Mouse (Mus musculus) liver, embryonic 12.5 days (tissue): ENCODE data around the gene Rabgap1l. TPM values are rescaled to one million over a fixed set of nuclear protein-coding genes. Genes with fewer than 3 reads are reported as not detected.
A peak's percentile ranks its signal among the peaks of the same experiment; 100 is the strongest.

Experiments used
- ATAC-seq: fragments of 200-750 bp; cut with Nextera tagmentation; 2 replicates; pipeline ENCODE4 v1.8.0; 2017; ENCODE audit warnings: moderate number of reproducible peaks, mild to moderate bottlenecking, moderate library complexity
- H3K27ac ChIP-seq: fragments of 300-500 bp; sonication (generic); 2 replicates; pipeline ENCODE4 v1.5.1; 2016; ENCODE audit warnings: mild to moderate bottlenecking
- H3K27me3 ChIP-seq: fragments of 300-500 bp; sonication (generic); replicated peaks from 2 replicates; pipeline ENCODE4 v1.6.1; 2016; ENCODE audit warnings: mild to moderate bottlenecking, moderate library complexity
- H3K36me3 ChIP-seq: fragments of 300-500 bp; sonication (generic); 2 replicates; pipeline ENCODE4 v1.6.1; 2016; ENCODE audit warnings: mild to moderate bottlenecking, moderate library complexity
- H3K4me1 ChIP-seq: fragments of 300-500 bp; sonication (generic); 2 replicates; pipeline ENCODE4 v1.6.1; 2016
- H3K4me2 ChIP-seq: fragments of 300-500 bp; sonication (generic); 2 replicates; pipeline ENCODE4 v1.6.1; 2016; ENCODE audit warnings: mild to moderate bottlenecking, moderate library complexity
- H3K4me3 ChIP-seq: fragments of 300-500 bp; sonication (generic); 2 replicates; pipeline ENCODE4 v1.5.1; 2016; ENCODE audit warnings: mild to moderate bottlenecking, moderate library complexity
- H3K9ac ChIP-seq: fragments of 300-500 bp; sonication (generic); 2 replicates; pipeline ENCODE4 v1.6.1; 2016; ENCODE audit warnings: mild to moderate bottlenecking, moderate library complexity
- H3K9me3 ChIP-seq: fragments of 300-500 bp; sonication (generic); replicated peaks from 2 replicates; pipeline ENCODE4 v1.6.1; 2016; ENCODE audit warnings: mild to moderate bottlenecking, moderate library complexity
- WGBS: fragments of 180-500 bp; shearing (Covaris S2); methylation state at CpG from one replicate; pipeline ENCODE4 v1.1.7; 2016; ENCODE audit not compliant: insufficient replicate concordance; 5-methylcytosine and 5-hydroxymethylcytosine counted together
- polyA plus RNA-seq: library from polyadenylated mRNA; unstranded; fragments of >200 nt; fragmentation: Nextera tagmentation; extraction: Ambion mirVana; gene quantifications from 2 replicates; pipeline ENCODE4 v1.2.1, GENCODE M21; 2016

Rabgap1l gene
- polyA plus RNA-seq, 1 experiment from 2014 or later = 55.8 TPM

GRCm38 (mm10) chr1:160277940-160278682, 514.9 kb downstream of the Rabgap1l start:
- no peak overlapping the region for H3K27ac ChIP-seq
- no peak overlapping the region for H3K4me2 ChIP-seq
- H3K4me1 ChIP-seq = peaks cover 47% of the 10 kb centered on the region
- no peaks in the 10 kb centered on the region for H3K36me3 ChIP-seq
- no peaks in the 10 kb centered on the region for H3K9me3 ChIP-seq
- H3K9ac ChIP-seq = no peak overlapping the region
- WGBS = 85% methylated on average over 3 of the region's 3 CpGs
- no peak for ATAC-seq
- no peaks in the 10 kb centered on the region for H3K27me3 ChIP-seq
- H3K4me3 ChIP-seq = no peak overlapping the region

- no peak for ATAC-seq
- 37% methylated on average over 2 of the region's 2 CpGs for WGBS
Measured at GRCm38 (mm10) chr1:160275248-160275647, 517.8 kb downstream of the Rabgap1l start.

GRCm38 (mm10) chr1:160273133-160273743, 519.8 kb downstream of the Rabgap1l start:
- Histone ChIP-seq H3K36me3 (no peaks in the 10 kb centered on the region), H3K9me3 (no peaks in the 10 kb centered on the region), H3K9ac (no peak overlapping the region), H3K4me2 (no peak overlapping the region), H3K4me3 (no peak overlapping the region), H3K27ac (no peak overlapping the region), H3K27me3 (no peaks in the 10 kb centered on the region), H3K4me1 (peaks cover 12% of the 10 kb centered on the region)
- WGBS = 53% methylated on average over 7 of the region's 7 CpGs
- peak; percentile 24; the same call in 1 of the 2 replicates for ATAC-seq

More at GRCm38 (mm10) chr1:160275248-160275647, 517.8 kb downstream of the Rabgap1l start:
- Histone ChIP-seq H3K9ac (no peak overlapping the region), H3K27ac (no peak overlapping the region), H3K36me3 (no peaks in the 10 kb centered on the region), H3K4me2 (no peak overlapping the region), H3K4me1 (peaks cover 22% of the 10 kb centered on the region), H3K27me3 (no peaks in the 10 kb centered on the region), H3K9me3 (no peaks in the 10 kb centered on the region), H3K4me3 (no peak overlapping the region)

GRCm38 (mm10) chr1:160271282-160271967, 521.6 kb downstream of the Rabgap1l start:
- Histone ChIP-seq H3K4me1 (peaks cover 16% of the 10 kb centered on the region), H3K36me3 (no peaks in the 10 kb centered on the region), H3K9me3 (no peaks in the 10 kb centered on the region), H3K27ac (no peak overlapping the region), H3K9ac (no peak overlapping the region), H3K27me3 (no peaks in the 10 kb centered on the region), H3K4me3 (no peak overlapping the region), H3K4me2 (no peak overlapping the region)
- no peak for ATAC-seq
- WGBS = 62% methylated on average over 1 of the region's 1 CpGs

GRCm38 (mm10) chr1:160268322-160268721, 524.7 kb downstream of the Rabgap1l start:
- H3K9me3 ChIP-seq = no peaks in the 10 kb centered on the region
- no peak overlapping the region for H3K4me2 ChIP-seq
- no peak overlapping the region for H3K27ac ChIP-seq
- H3K36me3 ChIP-seq = no peaks in the 10 kb centered on the region
- no peak overlapping the region for H3K4me3 ChIP-seq
- peaks cover 17% of the 10 kb centered on the region for H3K4me1 ChIP-seq
- WGBS = 28% methylated on average over 3 of the region's 3 CpGs
- H3K9ac ChIP-seq = no peak overlapping the region
- H3K27me3 ChIP-seq = no peaks in the 10 kb centered on the region
- ATAC-seq = no peak

- Histone ChIP-seq H3K27ac (no peak overlapping the region), H3K36me3 (no peaks in the 10 kb centered on the region), H3K4me1 (peaks cover 22% of the 10 kb centered on the region), H3K4me2 (no peak overlapping the region), H3K9ac (no peak overlapping the region), H3K4me3 (no peak overlapping the region), H3K9me3 (no peaks in the 10 kb centered on the region), H3K27me3 (no peaks in the 10 kb centered on the region)
- 84% methylated on average over 16 of the region's 16 CpGs for WGBS
- ATAC-seq = no peak
Measured at GRCm38 (mm10) chr1:160263630-160264346, 529.2 kb downstream of the Rabgap1l start.

GRCm38 (mm10) chr1:160263053-160263452, 530.0 kb downstream of the Rabgap1l start:
- 43% methylated on average over 5 of the region's 5 CpGs for WGBS
- no peaks in the 10 kb centered on the region for H3K27me3 ChIP-seq
- no peaks in the 10 kb centered on the region for H3K9me3 ChIP-seq
- H3K36me3 ChIP-seq = no peaks in the 10 kb centered on the region
- no peak for ATAC-seq
- H3K4me3 ChIP-seq = no peak overlapping the region
- no peak overlapping the region for H3K4me2 ChIP-seq
- no peak overlapping the region for H3K9ac ChIP-seq
- no peak overlapping the region for H3K27ac ChIP-seq
- H3K4me1 ChIP-seq = peaks cover 17% of the 10 kb centered on the region

- Histone ChIP-seq H3K36me3 (no peaks in the 10 kb centered on the region), H3K4me3 (no peak overlapping the region), H3K9me3 (no peaks in the 10 kb centered on the region), H3K9ac (no peak overlapping the region), H3K4me2 (no peak overlapping the region), H3K4me1 (peaks cover 15% of the 10 kb centered on the region), H3K27me3 (no peaks in the 10 kb centered on the region), H3K27ac (no peak overlapping the region)
- ATAC-seq = no peak
- WGBS = 81% methylated on average over 4 of the region's 4 CpGs
Measured at GRCm38 (mm10) chr1:160262415-160262814, 530.6 kb downstream of the Rabgap1l start.

GRCm38 (mm10) chr1:160261849-160262248, 531.2 kb downstream of the Rabgap1l start:
- 76% methylated on average over 2 of the region's 2 CpGs for WGBS
- Histone ChIP-seq H3K9me3 (no peaks in the 10 kb centered on the region), H3K9ac (no peak overlapping the region), H3K27me3 (no peaks in the 10 kb centered on the region), H3K4me1 (peaks cover 20% of the 10 kb centered on the region), H3K4me2 (no peak overlapping the region), H3K4me3 (no peak overlapping the region), H3K36me3 (no peaks in the 10 kb centered on the region), H3K27ac (no peak overlapping the region)
- ATAC-seq = no peak

GRCm38 (mm10) chr1:160260605-160261004, 532.4 kb downstream of the Rabgap1l start:
- H3K4me2 ChIP-seq = no peak overlapping the region
- no peaks in the 10 kb centered on the region for H3K9me3 ChIP-seq
- peaks cover 9% of the 10 kb centered on the region for H3K36me3 ChIP-seq
- no peaks in the 10 kb centered on the region for H3K27me3 ChIP-seq
- H3K4me1 ChIP-seq = peaks cover 20% of the 10 kb centered on the region
- H3K4me3 ChIP-seq = no peak overlapping the region
- no peak overlapping the region for H3K27ac ChIP-seq
- H3K9ac ChIP-seq = no peak overlapping the region
- no peak for ATAC-seq
- 74% methylated on average over 4 of the region's 4 CpGs for WGBS

GRCm38 (mm10) chr1:160259884-160260283, 533.1 kb downstream of the Rabgap1l start:
- peaks cover 14% of the 10 kb centered on the region for H3K36me3 ChIP-seq
- peaks cover 20% of the 10 kb centered on the region for H3K4me1 ChIP-seq
- no peak overlapping the region for H3K27ac ChIP-seq
- WGBS = 69% methylated on average over 7 of the region's 7 CpGs
- no peak overlapping the region for H3K4me2 ChIP-seq
- H3K9ac ChIP-seq = no peak overlapping the region
- ATAC-seq = no peak
- H3K4me3 ChIP-seq = no peak overlapping the region
- no peaks in the 10 kb centered on the region for H3K9me3 ChIP-seq
- no peaks in the 10 kb centered on the region for H3K27me3 ChIP-seq
